Mouse (Mus musculus): ENCODE data around the gene Synpo2l.
"Not testable (repeated sequence)": the region's sequence is repeated elsewhere in the genome, so short reads cannot be mapped to it uniquely, and the experiment has no call there.

Synpo2l gene

GRCm38 (mm10) chr14:20646381-20646780 lies 21.8 kb downstream of the Synpo2l start:
- DNase-seq (ENCODE audit: inconsistent age in 2 of 2, low spot score in 1 of 2) = no peak

GRCm38 (mm10) chr14:20645547-20645946 lies 22.6 kb downstream of the Synpo2l start:
- DNase-seq (ENCODE audit: inconsistent age in 2 of 2, low spot score in 1 of 2) = no peak

GRCm38 (mm10) chr14:20641438-20641875 lies 26.7 kb downstream of the Synpo2l start:
- DNase-seq (ENCODE audit: inconsistent age in 2 of 2, low spot score in 1 of 2) = no peak

GRCm38 (mm10) chr14:20640644-20641437 lies 27.3 kb downstream of the Synpo2l start, which contains the start of gene Usp54:
TSS of gene Usp54 (minus strand) at chr14:20641063.
- DNase-seq (ENCODE audit: inconsistent age in 2 of 2, low spot score in 1 of 2) = peak; percentile 98 to 99

- peak in 1 of 2 experiments; percentile 45 for DNase-seq (ENCODE audit: inconsistent age in 2 of 2, low spot score in 1 of 2)
These were observed 28.1 kb downstream of the Synpo2l start for GRCm38 (mm10) chr14:20639918-20640619.

- no peak for DNase-seq (ENCODE audit: inconsistent age in 2 of 2, low spot score in 1 of 2)
These were observed 29.5 kb downstream of the Synpo2l start for GRCm38 (mm10) chr14:20638702-20639101.

- peak in 1 of 2 experiments; percentile 57 for DNase-seq (ENCODE audit: inconsistent age in 2 of 2, low spot score in 1 of 2)
These were observed 30.2 kb downstream of the Synpo2l start for GRCm38 (mm10) chr14:20637818-20638574.

GRCm38 (mm10) chr14:20636968-20637367 lies 31.2 kb downstream of the Synpo2l start:
- DNase-seq (ENCODE audit: inconsistent age in 2 of 2, low spot score in 1 of 2) = not testable (repeated sequence)

- DNase-seq (ENCODE audit: inconsistent age in 2 of 2, low spot score in 1 of 2) = no peak
These were observed 32.6 kb downstream of the Synpo2l start for GRCm38 (mm10) chr14:20635546-20635945.

- no peak for DNase-seq (ENCODE audit: inconsistent age in 2 of 2, low spot score in 1 of 2)
These were observed 36.9 kb downstream of the Synpo2l start for GRCm38 (mm10) chr14:20631253-20631652.

- no peak for DNase-seq (ENCODE audit: inconsistent age in 2 of 2, low spot score in 1 of 2)
These were observed 41.2 kb downstream of the Synpo2l start for GRCm38 (mm10) chr14:20626971-20627370.

GRCm38 (mm10) chr14:20626447-20626846 lies 41.7 kb downstream of the Synpo2l start:
- no peak for DNase-seq (ENCODE audit: inconsistent age in 2 of 2, low spot score in 1 of 2)

GRCm38 (mm10) chr14:20622907-20623306 lies 45.2 kb downstream of the Synpo2l start:
- no peak for DNase-seq (ENCODE audit: inconsistent age in 2 of 2, low spot score in 1 of 2)

- DNase-seq (ENCODE audit: inconsistent age in 2 of 2, low spot score in 1 of 2) = no peak
These were observed 45.7 kb downstream of the Synpo2l start for GRCm38 (mm10) chr14:20622412-20622811.

- DNase-seq (ENCODE audit: inconsistent age in 2 of 2, low spot score in 1 of 2) = no peak
These were observed 46.3 kb downstream of the Synpo2l start for GRCm38 (mm10) chr14:20621903-20622302.

- DNase-seq (ENCODE audit: inconsistent age in 2 of 2, low spot score in 1 of 2) = no peak
These were observed 49.0 kb downstream of the Synpo2l start for GRCm38 (mm10) chr14:20619131-20619530.

GRCm38 (mm10) chr14:20618211-20618610 lies 49.9 kb downstream of the Synpo2l start:
- DNase-seq (ENCODE audit: inconsistent age in 2 of 2, low spot score in 1 of 2) = peak; percentile 34 to 52

GRCm38 (mm10) chr14:20616421-20616820 lies 51.7 kb downstream of the Synpo2l start:
- DNase-seq (ENCODE audit: inconsistent age in 2 of 2, low spot score in 1 of 2) = peak; percentile 31 to 69

- DNase-seq (ENCODE audit: inconsistent age in 2 of 2, low spot score in 1 of 2) = no peak
These were observed 53.1 kb downstream of the Synpo2l start for GRCm38 (mm10) chr14:20615075-20615474.

- DNase-seq (ENCODE audit: inconsistent age in 2 of 2, low spot score in 1 of 2) = no peak
These were observed 55.3 kb downstream of the Synpo2l start for GRCm38 (mm10) chr14:20612820-20613219.

GRCm38 (mm10) chr14:20610146-20610545 lies 58.0 kb downstream of the Synpo2l start:
- DNase-seq (ENCODE audit: inconsistent age in 2 of 2, low spot score in 1 of 2) = peak; percentile 47 to 66

Measured in adrenal gland, adult (tissue).